Mouse (Mus musculus): Measurements from ENCODE around the gene Opn3. TPM values are rescaled to one million over a fixed set of nuclear protein-coding genes. Genes with fewer than 3 reads are reported as not detected.

Opn3 gene
- total and polyA plus RNA-seq, 3 experiments, result 0.50 to 2.2 TPM; not detected in 1

GRCm38 (mm10) chr1:175632470-175632869 lies 60.1 kb downstream of the Opn3 start:
- Histone ChIP-seq H3K27me3 (ENCODE audit: control insufficient read depth in 1 of 2, insufficient read depth in 2 of 2, low read length in 2 of 2) (no peaks in the 10 kb centered on the region), H3K9me3 (replicated peaks; ENCODE audit: insufficient read depth, low read length) (no peaks in the 10 kb centered on the region), H3K9ac (ENCODE audit: control insufficient read depth, low read depth, low read length, poor library complexity, severe bottlenecking) (no peak overlapping the region), H3K4me1 (ENCODE audit: control insufficient read depth in 1 of 2, insufficient read depth in 2 of 2, low read length in 2 of 2) (peaks cover 2 to 6% of the 10 kb centered on the region in 2 experiments; a peak in 1 of 4 replicates), H3K27ac (ENCODE audit: control insufficient read depth, low read depth, low read length) (no peak overlapping the region), H3K4me3 (ENCODE audit: control insufficient read depth in 1 of 2, insufficient read depth in 1 of 2, low read depth in 2 of 2, low read length in 2 of 2) (peak overlapping the region in 1 of 2 experiments; percentile 79; a peak in 1 of 4 replicates), H3K79me2 (ENCODE audit: control insufficient read depth, insufficient read depth, low read length, poor library complexity) (no peaks in the 10 kb centered on the region; the same call in 1 of the 2 replicates), H3K36me3 (ENCODE audit: control insufficient read depth in 1 of 2, insufficient read depth in 2 of 2, low read length in 2 of 2) (peaks cover 0 to 4% of the 10 kb centered on the region in 2 experiments; a peak in 2 of 4 replicates)
- TF ChIP-seq TBP (IDR thresholded peaks at IDR 0.05; ENCODE audit: low read depth, low read length), result no peak
- TF ChIP-seq MEF2A (IDR thresholded peaks at IDR 0.05; ENCODE audit: extremely low read depth, insufficient replicate concordance, low read depth, low read length, poor library complexity, severe bottlenecking), result no peak
- no peak for TF ChIP-seq TAL1 (IDR thresholded peaks at IDR 0.05; ENCODE audit: low read length)
- no peak for TF ChIP-seq ZKSCAN1 (IDR thresholded peaks at IDR 0.05; ENCODE audit: low read depth, low read length)
- TF ChIP-seq UBTF (IDR thresholded peaks at IDR 0.05; ENCODE audit: borderline replicate concordance, insufficient read depth, low read depth, low read length), result no peak
- no peak for TF ChIP-seq E2F4 (IDR thresholded peaks at IDR 0.05; ENCODE audit: borderline replicate concordance, low read depth, low read length)
- TF ChIP-seq RAD21 (IDR thresholded peaks at IDR 0.05; ENCODE audit: low read depth, low read length), result no peak
- no peak for TF ChIP-seq RCOR1 (IDR thresholded peaks at IDR 0.05; ENCODE audit: low read depth, low read length)
- no peak for TF ChIP-seq POLR2AphosphoS5 (IDR thresholded peaks at IDR 0.05; ENCODE audit: borderline replicate concordance, low read depth, low read length)
- no peak for TF ChIP-seq SMC3 (IDR thresholded peaks at IDR 0.05; ENCODE audit: low read depth, low read length)
- TF ChIP-seq ZMIZ1 (IDR thresholded peaks at IDR 0.05; ENCODE audit: low read depth, low read length), result no peak
- no peak for TF ChIP-seq CHD2 (IDR thresholded peaks at IDR 0.05; ENCODE audit: low read length)
- TF ChIP-seq BHLHE40 (IDR thresholded peaks at IDR 0.05; ENCODE audit: borderline replicate concordance, low read depth, low read length), result no peak
- no peak for TF ChIP-seq MAZ (IDR thresholded peaks at IDR 0.05; ENCODE audit: low read depth, low read length)
- no peak for DNase-seq (ENCODE audit: low read depth, low spot score)

GRCm38 (mm10) chr1:175631721-175632221 lies 60.8 kb downstream of the Opn3 start:
- H3K79me2 ChIP-seq (ENCODE audit: control insufficient read depth, insufficient read depth, low read length, poor library complexity), result no peaks in the 10 kb centered on the region; the same call in 1 of the 2 replicates
- H3K27ac ChIP-seq (ENCODE audit: control insufficient read depth, low read depth, low read length), result peak overlapping the region; percentile 78
- no peaks in the 10 kb centered on the region for H3K27me3 ChIP-seq (ENCODE audit: control insufficient read depth in 1 of 2, insufficient read depth in 2 of 2, low read length in 2 of 2)
- H3K4me3 ChIP-seq (ENCODE audit: control insufficient read depth in 1 of 2, insufficient read depth in 1 of 2, low read depth in 2 of 2, low read length in 2 of 2), result peak overlapping the region; percentile 64 to 79
- peak overlapping the region; percentile 60 for H3K9ac ChIP-seq (ENCODE audit: control insufficient read depth, low read depth, low read length, poor library complexity, severe bottlenecking)
- peak; percentile 75 for DNase-seq (ENCODE audit: low read depth, low spot score)
- peaks cover 2 to 11% of the 10 kb centered on the region in 2 experiments; a peak in 3 of 4 replicates for H3K4me1 ChIP-seq (ENCODE audit: control insufficient read depth in 1 of 2, insufficient read depth in 2 of 2, low read length in 2 of 2)
- H3K36me3 ChIP-seq (ENCODE audit: control insufficient read depth in 1 of 2, insufficient read depth in 2 of 2, low read length in 2 of 2), result peaks cover 0 to 4% of the 10 kb centered on the region in 2 experiments; a peak in 2 of 4 replicates
- H3K9me3 ChIP-seq (replicated peaks; ENCODE audit: insufficient read depth, low read length), result no peaks in the 10 kb centered on the region
- no peak for TF ChIP-seq TCF12 (IDR thresholded peaks at IDR 0.05; ENCODE audit: low read depth, low read length)
- no peak for TF ChIP-seq ELF1 (IDR thresholded peaks at IDR 0.05; ENCODE audit: low read depth, low read length)
- no peak for TF ChIP-seq CHD1 (IDR thresholded peaks at IDR 0.05; ENCODE audit: low read depth, low read length)
- no peak; a peak in 1 of 4 replicates for TF ChIP-seq POLR2A (IDR thresholded peaks at IDR 0.05; ENCODE audit: control insufficient read depth in 1 of 2, insufficient read depth in 1 of 2, low read depth in 1 of 2, low read length in 2 of 2, poor library complexity in 1 of 2)
- peak; percentile 63 for TF ChIP-seq TBP (IDR thresholded peaks at IDR 0.05; ENCODE audit: low read depth, low read length)
- peak; percentile 42 to 43; a peak in 3 of 4 replicates for TF ChIP-seq EP300 (IDR thresholded peaks at IDR 0.05; ENCODE audit: low read depth in 1 of 2, low read length in 2 of 2)
- no peak for TF ChIP-seq GABPA (IDR thresholded peaks at IDR 0.05; ENCODE audit: low read depth, low read length)
- 0 out of 2 replicates have a peak, but pooled peaks have one; percentile 18 for TF ChIP-seq NELFE (IDR thresholded peaks at IDR 0.05; ENCODE audit: low read depth, low read length)
- no peak for TF ChIP-seq BHLHE40 (IDR thresholded peaks at IDR 0.05; ENCODE audit: borderline replicate concordance, low read depth, low read length)
- TF ChIP-seq GATA1 (IDR thresholded peaks at IDR 0.05; ENCODE audit: low read depth, low read length), result peak; percentile 79
- TF ChIP-seq RCOR1 (IDR thresholded peaks at IDR 0.05; ENCODE audit: low read depth, low read length), result no peak
- TF ChIP-seq USF2 (IDR thresholded peaks at IDR 0.05; ENCODE audit: borderline replicate concordance in 1 of 2, insufficient read depth in 1 of 2, low read depth in 1 of 2, low read length in 2 of 2), result no peak
- no peak for TF ChIP-seq ZKSCAN1 (IDR thresholded peaks at IDR 0.05; ENCODE audit: low read depth, low read length)
- TF ChIP-seq MXI1 (IDR thresholded peaks at IDR 0.05; ENCODE audit: low read depth, low read length), result 0 out of 2 replicates have a peak, but pooled peaks have one; percentile 38
- 0 out of 2 replicates have a peak, but pooled peaks have one; percentile 67 for TF ChIP-seq MYC (IDR thresholded peaks at IDR 0.05; ENCODE audit: low read depth, low read length)
- peak; percentile 49 for TF ChIP-seq SIN3A (IDR thresholded peaks at IDR 0.05; ENCODE audit: low read length)
- no peak for TF ChIP-seq MAFK (IDR thresholded peaks at IDR 0.05; ENCODE audit: borderline replicate concordance, low read depth, low read length)
- TF ChIP-seq POLR2AphosphoS2 (IDR thresholded peaks at IDR 0.05; ENCODE audit: low read length), result no peak
- 0 out of 2 replicates have a peak, but pooled peaks have one; percentile 40 for TF ChIP-seq ETS1 (IDR thresholded peaks at IDR 0.05; ENCODE audit: low read depth, low read length)
- TF ChIP-seq KAT2A (conservative IDR thresholded peaks at IDR 0.05; ENCODE audit: low read depth, low read length), result no peak
